Mouse (Mus musculus): Measurements from ENCODE around the gene Dcaf4. TPM values are rescaled to one million over a fixed set of nuclear protein-coding genes. Genes with fewer than 3 reads are reported as not detected.

Dcaf4 gene
- total and polyA plus RNA-seq, 2 experiments from 2014 or later: 34.5 to 55.6 TPM

- Histone ChIP-seq H3K27ac (peak within 1 kb of the TSS; percentile 90), H3K36me3 (ENCODE audit: insufficient read depth, low read length) (no peaks in the 10 kb centered on the region), H3K4me1 (ENCODE audit: insufficient read depth, low read length) (no peaks in the 10 kb centered on the region), H3K4me2 (ENCODE audit: low read depth, low read length) (peak within 1 kb of the TSS; percentile 98), H3K9ac (replicated peaks; ENCODE audit: low read length) (peak within 1 kb of the TSS; percentile 75), H3K4me3 (ENCODE audit: low read length) (peak within 1 kb of the TSS; percentile 81), H3K9me3 (ENCODE audit: low read length) (peaks cover 3% of the 10 kb centered on the region; the same call in 1 of the 2 replicates), H3K27me3 (ENCODE audit: insufficient read depth, low read length) (no peaks in the 10 kb centered on the region)
- DNase-seq (ENCODE audit: low spot score) (peak; percentile 96), ATAC-seq (peak; percentile 96)
- WGBS: under 1% methylated on average over 31 of the region's 31 CpGs
- TF ChIP-seq CTCF (IDR thresholded peaks at IDR 0.05; ENCODE audit: low read depth): no peak
Measured at GRCm38 (mm10) chr12:83487476-83487991, 32.7 kb upstream of the Dcaf4 start, which contains the start of gene Dpf3. Gene Dpf3, minus strand, starts transcription at chr12:83487716.

- Histone ChIP-seq H3K9ac (replicated peaks; ENCODE audit: low read length) (peak overlapping the region; percentile 33), H3K36me3 (ENCODE audit: insufficient read depth, low read length) (no peaks in the 10 kb centered on the region), H3K27ac (peak overlapping the region; percentile 90), H3K4me2 (ENCODE audit: low read depth, low read length) (peak overlapping the region; percentile 98), H3K27me3 (ENCODE audit: insufficient read depth, low read length) (no peaks in the 10 kb centered on the region), H3K4me3 (ENCODE audit: low read length) (peak overlapping the region; percentile 81), H3K9me3 (ENCODE audit: low read length) (peaks cover 3% of the 10 kb centered on the region; the same call in 1 of the 2 replicates), H3K4me1 (ENCODE audit: insufficient read depth, low read length) (no peaks in the 10 kb centered on the region)
- ATAC-seq (no peak), DNase-seq (ENCODE audit: low spot score) (no peak)
- under 1% methylated on average over 29 of the region's 29 CpGs for WGBS
- no peak for TF ChIP-seq CTCF (IDR thresholded peaks at IDR 0.05; ENCODE audit: low read depth)
Measured at GRCm38 (mm10) chr12:83488211-83488941, 31.9 kb upstream of the Dcaf4 start.

- WGBS: 25% methylated on average over 2 of the region's 2 CpGs
- ATAC-seq (no peak), DNase-seq (ENCODE audit: low spot score) (peak; percentile 31)
- H3K4me1 ChIP-seq (ENCODE audit: insufficient read depth, low read length): no peaks in the 10 kb centered on the region
- H3K4me3 ChIP-seq (ENCODE audit: low read length): no peak overlapping the region
- H3K4me2 ChIP-seq (ENCODE audit: low read depth, low read length): no peak overlapping the region
- no peak overlapping the region for H3K27ac ChIP-seq
- no peaks in the 10 kb centered on the region for H3K27me3 ChIP-seq (ENCODE audit: insufficient read depth, low read length)
- peak; percentile 39; the same call in 1 of the 2 replicates for TF ChIP-seq CTCF (IDR thresholded peaks at IDR 0.05; ENCODE audit: low read depth)
- no peak overlapping the region for H3K9ac ChIP-seq (replicated peaks; ENCODE audit: low read length)
- H3K36me3 ChIP-seq (ENCODE audit: insufficient read depth, low read length): no peaks in the 10 kb centered on the region
- H3K9me3 ChIP-seq (ENCODE audit: low read length): peaks cover 3% of the 10 kb centered on the region; the same call in 1 of the 2 replicates
Measured at GRCm38 (mm10) chr12:83489748-83490147, 30.5 kb upstream of the Dcaf4 start.

GRCm38 (mm10) chr12:83491609-83492008 is 28.7 kb upstream of the Dcaf4 start:
- TF ChIP-seq CTCF (IDR thresholded peaks at IDR 0.05; ENCODE audit: low read depth): peak; percentile 52
- Histone ChIP-seq H3K9ac (replicated peaks; ENCODE audit: low read length) (no peak overlapping the region), H3K27ac (no peak overlapping the region), H3K9me3 (ENCODE audit: low read length) (peaks cover 3% of the 10 kb centered on the region; the same call in 1 of the 2 replicates), H3K36me3 (ENCODE audit: insufficient read depth, low read length) (no peaks in the 10 kb centered on the region), H3K27me3 (ENCODE audit: insufficient read depth, low read length) (no peaks in the 10 kb centered on the region), H3K4me3 (ENCODE audit: low read length) (no peak overlapping the region), H3K4me2 (ENCODE audit: low read depth, low read length) (no peak overlapping the region), H3K4me1 (ENCODE audit: insufficient read depth, low read length) (no peaks in the 10 kb centered on the region)
- DNase-seq (ENCODE audit: low spot score): no peak
- WGBS: 47% methylated on average over 1 of the region's 1 CpGs
- ATAC-seq: no peak

- Histone ChIP-seq H3K9ac (replicated peaks; ENCODE audit: low read length) (no peak overlapping the region), H3K27me3 (ENCODE audit: insufficient read depth, low read length) (no peaks in the 10 kb centered on the region), H3K4me2 (ENCODE audit: low read depth, low read length) (no peak overlapping the region), H3K9me3 (ENCODE audit: low read length) (peaks cover 3% of the 10 kb centered on the region; the same call in 1 of the 2 replicates), H3K4me1 (ENCODE audit: insufficient read depth, low read length) (no peaks in the 10 kb centered on the region), H3K27ac (no peak overlapping the region), H3K4me3 (ENCODE audit: low read length) (no peak overlapping the region), H3K36me3 (ENCODE audit: insufficient read depth, low read length) (no peaks in the 10 kb centered on the region)
- ATAC-seq: no peak
- no peak for TF ChIP-seq CTCF (IDR thresholded peaks at IDR 0.05; ENCODE audit: low read depth)
- WGBS: 86% methylated on average over 3 of the region's 3 CpGs
- no peak for DNase-seq (ENCODE audit: low spot score)
Measured at GRCm38 (mm10) chr12:83492808-83493207, 27.5 kb upstream of the Dcaf4 start.

GRCm38 (mm10) chr12:83494196-83494595 is 26.1 kb upstream of the Dcaf4 start:
- Histone ChIP-seq H3K36me3 (ENCODE audit: insufficient read depth, low read length) (no peaks in the 10 kb centered on the region), H3K4me2 (ENCODE audit: low read depth, low read length) (no peak overlapping the region), H3K9ac (replicated peaks; ENCODE audit: low read length) (no peak overlapping the region), H3K4me3 (ENCODE audit: low read length) (no peak overlapping the region), H3K9me3 (ENCODE audit: low read length) (peaks cover 3% of the 10 kb centered on the region; the same call in 1 of the 2 replicates), H3K27ac (no peak overlapping the region), H3K4me1 (ENCODE audit: insufficient read depth, low read length) (no peaks in the 10 kb centered on the region), H3K27me3 (ENCODE audit: insufficient read depth, low read length) (no peaks in the 10 kb centered on the region)
- 82% methylated on average over 9 of the region's 9 CpGs for WGBS
- DNase-seq (ENCODE audit: low spot score) (no peak), ATAC-seq (no peak)
- no peak for TF ChIP-seq CTCF (IDR thresholded peaks at IDR 0.05; ENCODE audit: low read depth)
